In the genomic region with DNA sequence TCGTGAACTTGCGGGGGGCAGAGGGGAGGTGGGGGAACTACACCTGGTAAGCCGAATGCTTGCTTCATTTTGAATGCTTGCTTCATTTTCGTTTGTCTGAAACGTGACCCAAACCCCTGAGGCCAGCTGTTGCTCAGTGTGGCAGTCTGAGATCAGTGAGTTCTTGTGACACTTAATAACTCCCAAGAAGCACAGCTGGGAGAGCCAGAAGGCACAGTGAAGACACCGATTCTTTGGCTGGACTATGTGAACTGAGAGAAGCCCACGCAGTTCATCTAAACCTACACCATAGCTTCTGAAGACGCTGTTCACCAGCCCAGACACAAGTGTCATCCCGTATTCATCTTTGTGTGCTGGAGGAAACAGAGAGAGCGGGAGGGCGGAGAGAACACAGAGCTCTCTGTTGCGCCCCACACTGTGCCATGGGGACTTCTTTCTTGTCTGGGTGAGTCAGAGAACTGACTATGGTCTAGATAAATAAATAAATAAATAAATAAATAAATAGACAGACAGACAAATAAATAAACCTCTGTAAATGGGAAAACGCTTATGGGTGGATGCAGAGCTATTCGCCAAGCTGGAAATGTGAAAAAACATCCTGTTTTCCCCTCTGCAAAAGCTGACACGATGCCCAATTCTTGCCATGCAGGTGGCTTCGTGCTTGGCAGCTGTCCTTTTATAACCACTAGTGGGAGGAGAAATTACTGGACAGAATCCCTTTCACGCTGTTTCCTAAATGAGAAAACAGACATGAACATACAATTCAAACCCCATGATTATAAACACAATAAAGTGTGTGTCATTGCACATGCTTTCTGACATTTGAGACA, we compare ENCODE assay signal across 13 mouse cellular contexts. TPM values are rescaled to one million over a fixed set of nuclear protein-coding genes. Genes with fewer than 3 reads are reported as not detected.
DNase-seq lines count a peak whose midpoint lies in the region; ATAC-seq lines count a peak whose summit lies in the region.
"Had no signal": no experiment of that assay in that cellular context is flagged by ENCODE, and none has a peak within 500 bp of the region (broad histone marks: within the 10 kb centered on the region; RNA-seq: fewer than 3 reads in every experiment).

No protein-coding gene starts in this region.

- H3K4me3 ChIP-seq in forebrain, embryonic 16.5 days (replicated peaks; ENCODE audit: low read length) = no peak overlapping the region
- H3K4me3 ChIP-seq in forebrain, embryonic 13.5 days = no peak overlapping the region
- H3K4me3 ChIP-seq: hindbrain, embryonic 15.5 days; limb, embryonic 15.5 days had no signal

- H3K9ac ChIP-seq in forebrain, embryonic 16.5 days (replicated peaks; ENCODE audit: low read depth, low read length) = no peak overlapping the region
- H3K9ac ChIP-seq in forebrain, embryonic 13.5 days = no peak overlapping the region
- H3K9ac ChIP-seq: hindbrain, embryonic 15.5 days; limb, embryonic 15.5 days had no signal

- ATAC-seq in forebrain, embryonic 16.5 days = peak; percentile 50; the same call in 1 of the 2 replicates
- no peak for ATAC-seq in forebrain, embryonic 13.5 days

- no peaks in the 10 kb centered on the region for H3K9me3 ChIP-seq in forebrain, embryonic 16.5 days (ENCODE audit: control insufficient read depth, low read length)
- no peaks in the 10 kb centered on the region for H3K9me3 ChIP-seq in forebrain, embryonic 13.5 days (replicated peaks)
- H3K9me3 ChIP-seq: hindbrain, embryonic 15.5 days; limb, embryonic 15.5 days had no signal

- no peak overlapping the region for H3K27ac ChIP-seq in forebrain, embryonic 16.5 days (ENCODE audit: low read length)
- H3K27ac ChIP-seq in forebrain, embryonic 13.5 days = no peak overlapping the region
- H3K27ac ChIP-seq: hindbrain, embryonic 15.5 days; limb, embryonic 15.5 days had no signal

- no peaks in the 10 kb centered on the region for H3K36me3 ChIP-seq in forebrain, embryonic 16.5 days (ENCODE audit: control insufficient read depth, insufficient read depth)
- no peaks in the 10 kb centered on the region for H3K36me3 ChIP-seq in forebrain, embryonic 13.5 days (ENCODE audit: poor library complexity, severe bottlenecking)
- H3K36me3 ChIP-seq: hindbrain, embryonic 15.5 days; limb, embryonic 15.5 days had no signal

- 0 out of 2 replicates have a peak, but pooled peaks cover 2% of the 10 kb centered on the region for H3K27me3 ChIP-seq in forebrain, embryonic 16.5 days (replicated peaks; ENCODE audit: control insufficient read depth, insufficient read depth, low read length)
- peaks cover 39% of the 10 kb centered on the region for H3K27me3 ChIP-seq in forebrain, embryonic 13.5 days
- H3K27me3 ChIP-seq: hindbrain, embryonic 15.5 days; limb, embryonic 15.5 days had no signal

- no peaks in the 10 kb centered on the region; the same call in 1 of the 2 replicates for H3K4me1 ChIP-seq in forebrain, embryonic 16.5 days (replicated peaks; ENCODE audit: control insufficient read depth, insufficient read depth, low read length)
- peaks cover 12% of the 10 kb centered on the region; the same call in 1 of the 2 replicates for H3K4me1 ChIP-seq in forebrain, embryonic 13.5 days

- DNase-seq in layer of hippocampus, postnatal 36 days = peak; percentile 24 to 35
- no peak for DNase-seq in layer of hippocampus, postnatal 25 days (ENCODE audit: extremely low spot score in 1 of 2, low spot score in 1 of 2)
- peak; percentile 65 for DNase-seq in brain, adult 2 months (ENCODE audit: low read depth, low spot score)
- peak; percentile 74 to 82 for DNase-seq in cerebellum, postnatal 14 days
- DNase-seq in frontal cortex, postnatal 36 days (ENCODE audit: low spot score in 2 of 2) = no peak
- DNase-seq: gastrocnemius, postnatal 10 days; kidney, adult 9 months; lung, postnatal 10 days; midbrain, embryonic 14.5 days had no signal

- 64% methylated on average over 17 of the region's 17 CpGs for WGBS in forebrain, embryonic 16.5 days
- WGBS in forebrain, embryonic 13.5 days = 73% methylated on average over 17 of the region's 17 CpGs

- no peak overlapping the region for H3K4me2 ChIP-seq in forebrain, embryonic 16.5 days (ENCODE audit: low read length)
- no peak overlapping the region for H3K4me2 ChIP-seq in forebrain, embryonic 13.5 days
- H3K4me2 ChIP-seq: hindbrain, embryonic 15.5 days; limb, embryonic 15.5 days had no signal

RNA-seq across cellular contexts. Expression of gene Kif14, which starts 10.2 kb away (rescaled TPM):
- 1.7 and 2.4 TPM in 2 replicates for polyA plus RNA-seq in forebrain, embryonic 16.5 days (2015; fragmentation: Nextera tagmentation; extraction: Ambion mirVana)
- 5.6 and 6.0 TPM in 2 replicates for polyA plus RNA-seq in forebrain, embryonic 13.5 days (2015; fragmentation: Nextera tagmentation; extraction: Ambion mirVana)
- under 1 TPM; 0.20 to 0.25 TPM for total RNA-seq in layer of hippocampus, postnatal 36 days (2021)
- total RNA-seq in layer of hippocampus, postnatal 25 days (2021) = under 1 TPM; 0.26 to 0.39 TPM

RNA-seq across cellular contexts. Expression of gene Ddx59, which starts 40.9 kb away (rescaled TPM):
- polyA plus RNA-seq in forebrain, embryonic 16.5 days (2015; fragmentation: Nextera tagmentation; extraction: Ambion mirVana) = 17.2 and 19.0 TPM in 2 replicates
- 18.2 and 20.7 TPM in 2 replicates for polyA plus RNA-seq in forebrain, embryonic 13.5 days (2015; fragmentation: Nextera tagmentation; extraction: Ambion mirVana)
- 1 to 10 TPM; 7.5 to 8.3 TPM for total RNA-seq in layer of hippocampus, postnatal 36 days (2021)
- total RNA-seq in layer of hippocampus, postnatal 25 days (2021) = 10 to 100 TPM; 10.5 to 12.0 TPM

Comparison
In these comparisons a context has a peak if more than half of its experiments do, and no peak if none do; other contexts are left out.
1. DNase-seq: peak in layer of hippocampus, postnatal 36 days (2 of 2), brain, adult 2 months (single experiment) and cerebellum, postnatal 14 days (2 of 2); none in layer of hippocampus, postnatal 25 days (0 of 2) and frontal cortex, postnatal 36 days (0 of 2).